Mouse (Mus musculus): ENCODE results near the gene B3glct. TPM values are rescaled to one million over a fixed set of nuclear protein-coding genes. Genes with fewer than 3 reads are reported as not detected.
A peak's percentile ranks its signal among the peaks of the same experiment; 100 is the strongest.

Gene B3glct
- total RNA-seq, 2 experiments from 2014 or later: 14.0 to 15.1 TPM

- intact Hi-C loops (cut with DNase I): no loop called here
- no peak for DNase-seq (ENCODE audit: extremely low spot score in 1 of 2, low spot score in 2 of 2)
- Histone ChIP-seq H3K27ac (no peak overlapping the region), H3K4me3 (no peak overlapping the region)
- TF ChIP-seq CTCF (IDR thresholded peaks at IDR 0.05): no peak
These were observed 89.1 kb downstream of the B3glct start for GRCm38 (mm10) chr5:149767116-149767515.

- no peak for DNase-seq (ENCODE audit: extremely low spot score in 1 of 2, low spot score in 2 of 2)
- Histone ChIP-seq H3K4me3 (no peak overlapping the region), H3K27ac (no peak overlapping the region)
- intact Hi-C loops (cut with DNase I): no loop called here
- no peak for TF ChIP-seq CTCF (IDR thresholded peaks at IDR 0.05)
These were observed 89.7 kb downstream of the B3glct start for GRCm38 (mm10) chr5:149767651-149768301.

- no peak for DNase-seq (ENCODE audit: extremely low spot score in 1 of 2, low spot score in 2 of 2)
- TF ChIP-seq CTCF (IDR thresholded peaks at IDR 0.05): no peak
- intact Hi-C loops (cut with DNase I): no loop called here
- H3K4me3 ChIP-seq: no peak overlapping the region
- no peak overlapping the region for H3K27ac ChIP-seq
These were observed 91.6 kb downstream of the B3glct start for GRCm38 (mm10) chr5:149769666-149770065.

GRCm38 (mm10) chr5:149776038-149776437 lies 98.0 kb downstream of the B3glct start:
- TF ChIP-seq CTCF (IDR thresholded peaks at IDR 0.05): no peak
- Histone ChIP-seq H3K4me3 (no peak overlapping the region), H3K27ac (no peak overlapping the region)
- no peak for DNase-seq (ENCODE audit: extremely low spot score in 1 of 2, low spot score in 2 of 2)
- intact Hi-C loops (cut with DNase I): no loop called here

DNA sequence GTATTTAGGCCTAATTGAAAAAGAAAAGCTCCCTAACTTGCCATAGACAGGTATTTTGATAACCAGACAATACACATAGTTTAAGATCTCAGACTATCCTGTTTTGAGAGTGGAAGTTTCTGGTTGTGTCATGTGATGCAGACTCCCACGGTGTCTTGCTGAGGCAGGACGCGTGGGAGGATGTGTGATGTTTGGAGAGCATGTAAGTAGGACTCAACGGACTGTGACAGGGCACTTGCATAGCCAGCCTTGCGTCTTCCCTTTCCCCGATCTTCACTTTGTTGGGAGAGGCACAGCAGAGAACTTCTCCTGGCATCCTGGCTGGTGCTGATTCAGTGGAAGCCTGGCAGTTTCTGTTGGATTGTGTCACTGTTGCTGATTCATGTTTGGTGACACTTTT lies 101.7 kb downstream of the B3glct start:
- Histone ChIP-seq H3K27ac (no peak overlapping the region), H3K4me3 (no peak overlapping the region)
- no peak for TF ChIP-seq CTCF (IDR thresholded peaks at IDR 0.05)
- DNase-seq (ENCODE audit: extremely low spot score in 1 of 2, low spot score in 2 of 2): no peak
- intact Hi-C loops (cut with DNase I): no loop called here

GRCm38 (mm10) chr5:149780411-149780810 lies 102.4 kb downstream of the B3glct start:
- Histone ChIP-seq H3K4me3 (no peak overlapping the region), H3K27ac (no peak overlapping the region)
- intact Hi-C loops (cut with DNase I): no loop called here
- TF ChIP-seq CTCF (IDR thresholded peaks at IDR 0.05): peak; percentile 48
- no peak for DNase-seq (ENCODE audit: extremely low spot score in 1 of 2, low spot score in 2 of 2)

- TF ChIP-seq CTCF (IDR thresholded peaks at IDR 0.05): no peak
- no peak for DNase-seq (ENCODE audit: extremely low spot score in 1 of 2, low spot score in 2 of 2)
- Histone ChIP-seq H3K27ac (no peak overlapping the region), H3K4me3 (no peak overlapping the region)
- intact Hi-C loops (cut with DNase I): no loop called here
These were observed 112.1 kb downstream of the B3glct start for GRCm38 (mm10) chr5:149790087-149790486.

- H3K27ac ChIP-seq: no peak overlapping the region
- no peak for TF ChIP-seq CTCF (IDR thresholded peaks at IDR 0.05)
- intact Hi-C loops (cut with DNase I): no loop called here
- no peak for DNase-seq (ENCODE audit: extremely low spot score in 1 of 2, low spot score in 2 of 2)
- H3K4me3 ChIP-seq: no peak overlapping the region
These were observed 132.0 kb downstream of the B3glct start for GRCm38 (mm10) chr5:149810071-149810470.

GRCm38 (mm10) chr5:149811835-149812234 lies 133.8 kb downstream of the B3glct start:
- intact Hi-C loops (cut with DNase I): no loop called here

More at GRCm38 (mm10) chr5:149811835-149812234, 133.8 kb downstream of the B3glct start:
- H3K4me3 ChIP-seq: no peak overlapping the region
- H3K27ac ChIP-seq: no peak overlapping the region
- no peak for TF ChIP-seq CTCF (IDR thresholded peaks at IDR 0.05)
- no peak for DNase-seq (ENCODE audit: extremely low spot score in 1 of 2, low spot score in 2 of 2)

Other genes with a start within 250 kb of the B3glct start
- gene Tex26, start 238.6 kb upstream of the B3glct start, total RNA-seq (2021): under 1 TPM in 1 of 2 experiments, not detected in 1; 0.77 TPM
- gene Wdr95, start 149.6 kb upstream of the B3glct start, total RNA-seq (2021): under 1 TPM; 0.56 to 0.75 TPM
- 100 to 1,000 TPM; 373 to 381 TPM for gene Hsph1, start 41.9 kb upstream of the B3glct start, total RNA-seq (2021)